Mouse (Mus musculus) ES-E14 (cell line): Measurements from ENCODE around the gene Dynlt1a.
"Not testable (repeated sequence)": the region's sequence is repeated elsewhere in the genome, so short reads cannot be mapped to it uniquely, and the experiment has no call there.

Experiments
- HCFC1 ChIP-seq: IDR thresholded peaks from 2 replicates; pipeline ENCODE4 v1.6.1; 2012; ENCODE audit warnings: low read length, inconsistent platforms, borderline replicate concordance; ENCODE audit not compliant: insufficient read depth
- ZNF384 ChIP-seq: IDR thresholded peaks from 2 replicates; pipeline ENCODE4 v1.6.1; 2012; ENCODE audit warnings: low read depth, low read length, inconsistent platforms

GRCm38 (mm10) chr17:6306503-6306902 lies 10.8 kb downstream of the Dynlt1a start:
- TF ChIP-seq HCFC1, ZNF384: not testable (repeated sequence)
